Mouse (Mus musculus) heart, postnatal 4 days (tissue): ENCODE measurements around the gene Fam92b. TPM values are rescaled to one million over a fixed set of nuclear protein-coding genes. Genes with fewer than 3 reads are reported as not detected.

Source experiments
- DNase-seq: peaks from one replicate; pipeline ENCODE4 v3.0.0; 2021
- total RNA-seq, 2 experiments: library from RNA; stranded (reverse); gene quantifications; 2 replicates each; pipeline ENCODE4 v1.2.3; 2021

The Fam92b gene
- total RNA-seq, 2 experiments from 2014 or later = not detected

GRCm38 (mm10) chr8:120151151-120151550 lies 26.1 kb downstream of the Fam92b start:
- DNase-seq = no peak

- DNase-seq = no peak
Measured at GRCm38 (mm10) chr8:120150028-120150427, 27.2 kb downstream of the Fam92b start.

- DNase-seq = no peak
Measured at GRCm38 (mm10) chr8:120146051-120146450, 31.2 kb downstream of the Fam92b start.

- DNase-seq = no peak
Measured at GRCm38 (mm10) chr8:120144652-120145301, 32.5 kb downstream of the Fam92b start.

- DNase-seq = peak; percentile 47
Measured at GRCm38 (mm10) chr8:120143911-120144651, 33.2 kb downstream of the Fam92b start.

- DNase-seq = no peak
Measured at GRCm38 (mm10) chr8:120140769-120141168, 36.5 kb downstream of the Fam92b start.

- no peak for DNase-seq
Measured at GRCm38 (mm10) chr8:120138958-120139357, 38.3 kb downstream of the Fam92b start.

GRCm38 (mm10) chr8:120136618-120137017 lies 40.6 kb downstream of the Fam92b start:
- DNase-seq = peak; percentile 72

GRCm38 (mm10) chr8:120135687-120136086 lies 41.6 kb downstream of the Fam92b start:
- no peak for DNase-seq

GRCm38 (mm10) chr8:120133169-120133568 lies 44.1 kb downstream of the Fam92b start:
- DNase-seq = no peak

GRCm38 (mm10) chr8:120131158-120131557 lies 46.1 kb downstream of the Fam92b start:
- no peak for DNase-seq

- no peak for DNase-seq
Measured at GRCm38 (mm10) chr8:120129547-120129946, 47.7 kb downstream of the Fam92b start.

- DNase-seq = peak; percentile 50
Measured at GRCm38 (mm10) chr8:120126357-120127161, 50.7 kb downstream of the Fam92b start.

GRCm38 (mm10) chr8:120124836-120125389 lies 52.4 kb downstream of the Fam92b start:
- DNase-seq = no peak

GRCm38 (mm10) chr8:120124261-120124660 lies 53.0 kb downstream of the Fam92b start:
- no peak for DNase-seq

- DNase-seq = no peak
Measured at GRCm38 (mm10) chr8:120120951-120121350, 56.3 kb downstream of the Fam92b start.

- DNase-seq = no peak
Measured at GRCm38 (mm10) chr8:120119931-120120330, 57.3 kb downstream of the Fam92b start.

- no peak for DNase-seq
Measured at GRCm38 (mm10) chr8:120119429-120119828, 57.8 kb downstream of the Fam92b start.

GRCm38 (mm10) chr8:120118847-120119246 lies 58.4 kb downstream of the Fam92b start:
- DNase-seq = no peak

GRCm38 (mm10) chr8:120118162-120118561 lies 59.1 kb downstream of the Fam92b start:
- DNase-seq = no peak

GRCm38 (mm10) chr8:120116600-120116999 lies 60.7 kb downstream of the Fam92b start:
- DNase-seq = no peak
